Mouse (Mus musculus): Measurements from ENCODE around the gene 2900092C05Rik. TPM values are rescaled to one million over a fixed set of nuclear protein-coding genes. Genes with fewer than 3 reads are reported as not detected.

The 2900092C05Rik gene
- not detected in 2 replicates for polyA plus RNA-seq (2014; fragmentation: Nextera tagmentation; extraction: Ambion mirVana)

DNA sequence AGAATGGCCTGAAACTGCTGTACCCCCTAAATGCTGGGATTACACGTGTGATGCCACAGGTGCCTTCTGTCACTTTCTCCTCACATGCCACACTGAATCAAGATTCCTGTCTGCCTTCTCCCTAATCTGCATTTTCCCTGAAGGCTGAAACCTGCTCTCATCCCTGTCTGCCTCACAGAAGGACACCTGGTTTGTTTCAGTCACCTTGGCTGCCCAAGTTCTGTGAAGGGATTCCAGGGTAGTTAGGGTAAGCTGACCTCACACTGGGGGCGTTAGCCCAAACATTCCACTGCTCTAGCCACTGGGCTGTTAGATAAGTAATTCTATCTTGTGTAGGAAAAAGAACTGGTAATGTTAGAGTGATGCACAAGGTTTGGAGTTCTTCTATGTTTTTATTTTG lies at the start of gene 2900092C05Rik:
Gene 2900092C05Rik (plus strand): TSS at position 301 of the 400 bp plus-strand sequence.
- WGBS: 43% methylated on average over 2 of the region's 2 CpGs
- Histone ChIP-seq H3K9me3 (ENCODE audit: control insufficient read depth, low read depth, low read length) (0 out of 2 replicates have a peak, but pooled peaks cover 5% of the 10 kb centered on the region), H3K36me3 (ENCODE audit: control insufficient read depth, insufficient read depth, low read length) (no peaks in the 10 kb centered on the region), H3K9ac (replicated peaks; ENCODE audit: low read depth, low read length) (no peak within 1 kb of the TSS), H3K4me3 (ENCODE audit: low read depth, low read length) (no peak within 1 kb of the TSS), H3K4me1 (ENCODE audit: control insufficient read depth, insufficient read depth, low read length) (no peaks in the 10 kb centered on the region), H3K4me2 (replicated peaks; ENCODE audit: low read depth, low read length) (no peak within 1 kb of the TSS), H3K27me3 (ENCODE audit: control insufficient read depth, insufficient read depth, low read length) (no peaks in the 10 kb centered on the region), H3K27ac (ENCODE audit: low read length) (no peak within 1 kb of the TSS)
- ATAC-seq (ENCODE audit: insufficient number of reproducible peaks, insufficient read depth, low FRiP score, low read depth): no peak

DNA sequence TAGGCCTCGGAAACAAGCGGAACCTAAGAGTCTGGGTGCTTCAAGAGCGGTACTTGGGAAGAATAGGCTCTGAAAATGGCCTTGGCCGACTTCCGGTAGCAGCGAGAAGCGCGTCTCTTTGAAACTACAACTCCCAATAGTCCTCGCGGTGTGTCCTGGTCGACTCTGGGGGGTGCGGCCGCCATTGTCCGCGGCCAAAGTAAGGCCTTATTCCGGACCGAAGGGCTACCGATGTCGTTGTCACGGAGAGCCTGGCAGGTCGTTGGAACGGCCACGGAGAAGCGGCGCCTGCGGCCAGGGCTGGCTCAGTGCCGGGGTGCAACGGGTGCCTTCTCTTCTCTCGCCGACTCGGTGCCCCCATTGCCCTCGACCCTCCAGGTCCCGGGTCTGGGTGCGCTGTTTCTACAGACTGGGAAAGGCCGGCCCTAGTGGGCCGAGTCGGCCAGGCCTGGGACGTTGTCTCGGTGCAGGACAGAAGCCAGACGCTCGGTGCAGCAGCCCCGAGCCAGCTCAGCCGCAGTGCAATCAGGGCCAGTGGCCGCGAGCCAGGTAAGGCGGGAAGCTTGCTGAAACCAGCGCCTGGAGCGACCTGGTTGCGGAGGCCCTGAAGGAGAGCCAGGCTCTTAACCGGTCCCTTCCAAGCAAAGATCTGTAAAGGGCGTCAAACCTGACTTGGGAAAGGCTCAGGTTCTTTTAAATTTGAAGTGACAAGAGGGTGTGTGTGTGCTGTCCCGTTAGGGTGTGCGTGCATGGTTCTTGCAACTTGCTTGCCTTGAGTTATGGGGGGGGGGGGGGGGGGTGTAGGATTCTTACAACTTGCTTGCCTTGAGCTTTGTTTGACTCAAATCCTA lies 33.9 kb upstream of the 2900092C05Rik start, which contains the start of gene Zfp606:
Gene Zfp606 (plus strand): TSS at position 136 of the 851 bp plus-strand sequence.
- peaks cover 14% of the 10 kb centered on the region for H3K9me3 ChIP-seq (ENCODE audit: control insufficient read depth, low read depth, low read length)
- H3K4me1 ChIP-seq (ENCODE audit: control insufficient read depth, insufficient read depth, low read length): 0 out of 2 replicates have a peak, but pooled peaks cover 2% of the 10 kb centered on the region
- H3K27me3 ChIP-seq (ENCODE audit: control insufficient read depth, insufficient read depth, low read length): no peaks in the 10 kb centered on the region
- under 1% methylated on average over 53 of the region's 53 CpGs for WGBS
- peak within 1 kb of the TSS; percentile 52 for H3K4me2 ChIP-seq (replicated peaks; ENCODE audit: low read depth, low read length)
- H3K4me3 ChIP-seq (ENCODE audit: low read depth, low read length): peak within 1 kb of the TSS; percentile 93
- ATAC-seq (ENCODE audit: insufficient number of reproducible peaks, insufficient read depth, low FRiP score, low read depth): peak; percentile 96
- H3K36me3 ChIP-seq (ENCODE audit: control insufficient read depth, insufficient read depth, low read length): peaks cover 31% of the 10 kb centered on the region
- H3K9ac ChIP-seq (replicated peaks; ENCODE audit: low read depth, low read length): peak within 1 kb of the TSS; percentile 96
- H3K27ac ChIP-seq (ENCODE audit: low read length): peak within 1 kb of the TSS; percentile 86

- Histone ChIP-seq H3K4me2 (replicated peaks; ENCODE audit: low read depth, low read length) (peak overlapping the region; percentile 52), H3K27ac (ENCODE audit: low read length) (peak overlapping the region; percentile 86; the same call in 1 of the 2 replicates), H3K9me3 (ENCODE audit: control insufficient read depth, low read depth, low read length) (peaks cover 15% of the 10 kb centered on the region), H3K9ac (replicated peaks; ENCODE audit: low read depth, low read length) (peak overlapping the region; percentile 96), H3K4me1 (ENCODE audit: control insufficient read depth, insufficient read depth, low read length) (0 out of 2 replicates have a peak, but pooled peaks cover 2% of the 10 kb centered on the region), H3K36me3 (ENCODE audit: control insufficient read depth, insufficient read depth, low read length) (peaks cover 37% of the 10 kb centered on the region), H3K4me3 (ENCODE audit: low read depth, low read length) (peak overlapping the region; percentile 93), H3K27me3 (ENCODE audit: control insufficient read depth, insufficient read depth, low read length) (no peaks in the 10 kb centered on the region)
- 2% methylated on average over 6 of the region's 8 CpGs for WGBS
- ATAC-seq (ENCODE audit: insufficient number of reproducible peaks, insufficient read depth, low FRiP score, low read depth): no peak
Observed at GRCm38 (mm10) chr7:12479009-12479346, 33.3 kb upstream of the 2900092C05Rik start.

GRCm38 (mm10) chr7:12479525-12479924 lies 32.8 kb upstream of the 2900092C05Rik start:
- peak overlapping the region; percentile 52 for H3K4me2 ChIP-seq (replicated peaks; ENCODE audit: low read depth, low read length)
- no peaks in the 10 kb centered on the region for H3K27me3 ChIP-seq (ENCODE audit: control insufficient read depth, insufficient read depth, low read length)
- H3K27ac ChIP-seq (ENCODE audit: low read length): no peak overlapping the region
- H3K4me3 ChIP-seq (ENCODE audit: low read depth, low read length): peak overlapping the region; percentile 93
- H3K36me3 ChIP-seq (ENCODE audit: control insufficient read depth, insufficient read depth, low read length): peaks cover 43% of the 10 kb centered on the region
- 0 out of 2 replicates have a peak overlapping the region, but pooled peaks have one; percentile 96 for H3K9ac ChIP-seq (replicated peaks; ENCODE audit: low read depth, low read length)
- H3K4me1 ChIP-seq (ENCODE audit: control insufficient read depth, insufficient read depth, low read length): 0 out of 2 replicates have a peak, but pooled peaks cover 2% of the 10 kb centered on the region
- no peak for ATAC-seq (ENCODE audit: insufficient number of reproducible peaks, insufficient read depth, low FRiP score, low read depth)
- H3K9me3 ChIP-seq (ENCODE audit: control insufficient read depth, low read depth, low read length): peaks cover 21% of the 10 kb centered on the region
- WGBS: 69% methylated on average over 4 of the region's 4 CpGs

DNA sequence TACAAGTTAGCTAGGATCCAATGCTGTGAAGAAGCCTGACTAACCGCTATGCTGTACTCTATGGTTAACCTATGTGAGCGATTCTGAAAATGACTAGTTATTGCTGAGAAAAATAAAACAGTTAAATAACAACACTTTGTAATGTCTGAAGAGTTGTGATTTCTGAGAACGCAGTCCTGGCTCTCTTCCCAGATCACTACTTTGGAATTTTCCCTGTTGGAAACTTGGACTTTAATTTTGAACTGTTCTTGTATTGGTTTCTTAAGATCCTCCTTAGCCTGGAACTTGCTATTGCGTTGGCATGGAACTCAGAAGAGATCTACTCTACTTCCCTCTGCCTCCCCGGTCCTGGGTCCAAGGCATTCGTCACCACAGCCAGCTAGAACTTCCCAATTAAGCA lies 28.5 kb upstream of the 2900092C05Rik start:
- peaks cover 83% of the 10 kb centered on the region for H3K36me3 ChIP-seq (ENCODE audit: control insufficient read depth, insufficient read depth, low read length)
- H3K4me2 ChIP-seq (replicated peaks; ENCODE audit: low read depth, low read length): no peak overlapping the region
- 0 out of 2 replicates have a peak, but pooled peaks cover 2% of the 10 kb centered on the region for H3K4me1 ChIP-seq (ENCODE audit: control insufficient read depth, insufficient read depth, low read length)
- H3K9me3 ChIP-seq (ENCODE audit: control insufficient read depth, low read depth, low read length): peaks cover 35% of the 10 kb centered on the region
- 94% methylated on average over 6 of the region's 6 CpGs for WGBS
- no peak overlapping the region for H3K4me3 ChIP-seq (ENCODE audit: low read depth, low read length)
- no peak overlapping the region for H3K9ac ChIP-seq (replicated peaks; ENCODE audit: low read depth, low read length)
- ATAC-seq (ENCODE audit: insufficient number of reproducible peaks, insufficient read depth, low FRiP score, low read depth): no peak
- H3K27ac ChIP-seq (ENCODE audit: low read length): no peak overlapping the region
- H3K27me3 ChIP-seq (ENCODE audit: control insufficient read depth, insufficient read depth, low read length): no peaks in the 10 kb centered on the region

DNA sequence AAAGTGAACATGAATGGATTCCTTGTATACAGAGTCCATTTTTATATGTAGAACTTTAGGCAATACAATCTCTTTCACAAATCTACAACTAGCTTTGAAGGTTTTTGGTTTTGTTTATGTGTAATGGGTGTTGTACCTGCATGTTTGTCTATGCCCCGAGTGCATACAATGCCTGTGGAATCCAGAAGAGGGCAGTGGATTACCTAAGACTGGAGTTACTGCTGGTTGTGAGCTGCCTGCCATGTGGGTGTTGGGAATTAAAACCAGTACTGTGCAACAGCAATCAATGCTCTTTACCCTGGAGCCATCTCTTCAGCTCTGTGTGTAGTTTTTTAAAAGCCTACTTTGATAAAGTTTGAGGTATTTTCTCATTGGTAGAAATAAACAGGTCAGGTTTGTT lies 26.4 kb upstream of the 2900092C05Rik start:
- Histone ChIP-seq H3K4me2 (replicated peaks; ENCODE audit: low read depth, low read length) (no peak overlapping the region), H3K4me3 (ENCODE audit: low read depth, low read length) (no peak overlapping the region), H3K27me3 (ENCODE audit: control insufficient read depth, insufficient read depth, low read length) (no peaks in the 10 kb centered on the region), H3K4me1 (ENCODE audit: control insufficient read depth, insufficient read depth, low read length) (no peaks in the 10 kb centered on the region), H3K36me3 (ENCODE audit: control insufficient read depth, insufficient read depth, low read length) (peaks cover 94% of the 10 kb centered on the region), H3K9me3 (ENCODE audit: control insufficient read depth, low read depth, low read length) (peaks cover 47% of the 10 kb centered on the region), H3K9ac (replicated peaks; ENCODE audit: low read depth, low read length) (no peak overlapping the region), H3K27ac (ENCODE audit: low read length) (no peak overlapping the region)
- no peak for ATAC-seq (ENCODE audit: insufficient number of reproducible peaks, insufficient read depth, low FRiP score, low read depth)
- 92% methylated on average over 1 of the region's 1 CpGs for WGBS

GRCm38 (mm10) chr7:12486691-12487090 lies 25.6 kb upstream of the 2900092C05Rik start:
- Histone ChIP-seq H3K36me3 (ENCODE audit: control insufficient read depth, insufficient read depth, low read length) (peaks cover 94% of the 10 kb centered on the region), H3K4me2 (replicated peaks; ENCODE audit: low read depth, low read length) (no peak overlapping the region), H3K4me3 (ENCODE audit: low read depth, low read length) (no peak overlapping the region), H3K27ac (ENCODE audit: low read length) (no peak overlapping the region), H3K4me1 (ENCODE audit: control insufficient read depth, insufficient read depth, low read length) (no peaks in the 10 kb centered on the region), H3K9ac (replicated peaks; ENCODE audit: low read depth, low read length) (no peak overlapping the region), H3K27me3 (ENCODE audit: control insufficient read depth, insufficient read depth, low read length) (no peaks in the 10 kb centered on the region), H3K9me3 (ENCODE audit: control insufficient read depth, low read depth, low read length) (peaks cover 47% of the 10 kb centered on the region)
- no peak for ATAC-seq (ENCODE audit: insufficient number of reproducible peaks, insufficient read depth, low FRiP score, low read depth)

DNA sequence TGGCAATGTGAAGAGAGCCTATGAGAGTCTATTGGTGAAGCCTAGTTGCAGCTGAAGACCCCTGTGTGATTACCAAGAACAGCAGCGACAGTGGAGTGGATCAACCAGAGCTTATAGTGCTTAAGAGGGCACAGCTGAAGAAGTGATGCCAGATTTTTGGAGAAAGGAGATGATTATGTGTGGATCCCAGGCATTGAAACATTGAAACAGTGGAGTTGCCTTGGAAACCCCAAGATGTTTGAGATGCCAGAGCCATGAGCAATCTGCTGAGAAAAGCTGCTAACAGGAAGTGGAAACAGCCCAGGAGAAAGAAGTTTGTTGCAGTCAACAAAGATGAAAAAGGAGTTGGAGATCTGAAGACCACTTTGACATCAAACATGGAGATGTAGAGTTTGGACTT lies 1.4 kb upstream of the 2900092C05Rik start:
- H3K4me1 ChIP-seq (ENCODE audit: control insufficient read depth, insufficient read depth, low read length): no peaks in the 10 kb centered on the region
- no peak overlapping the region for H3K4me3 ChIP-seq (ENCODE audit: low read depth, low read length)
- no peaks in the 10 kb centered on the region for H3K36me3 ChIP-seq (ENCODE audit: control insufficient read depth, insufficient read depth, low read length)
- WGBS: 45% methylated on average over 1 of the region's 1 CpGs
- H3K9me3 ChIP-seq (ENCODE audit: control insufficient read depth, low read depth, low read length): 0 out of 2 replicates have a peak, but pooled peaks cover 3% of the 10 kb centered on the region
- no peaks in the 10 kb centered on the region for H3K27me3 ChIP-seq (ENCODE audit: control insufficient read depth, insufficient read depth, low read length)
- no peak for ATAC-seq (ENCODE audit: insufficient number of reproducible peaks, insufficient read depth, low FRiP score, low read depth)
- H3K4me2 ChIP-seq (replicated peaks; ENCODE audit: low read depth, low read length): no peak overlapping the region
- H3K9ac ChIP-seq (replicated peaks; ENCODE audit: low read depth, low read length): no peak overlapping the region
- H3K27ac ChIP-seq (ENCODE audit: low read length): no peak overlapping the region

Measured in stomach, embryonic 14.5 days (tissue).